Mouse (Mus musculus) lung, embryonic 16.5 days (tissue): ENCODE measurements at regions not wholly inside any gene's neighbourhood (a gene's known extent, or its start where the extent isn't known, plus 50 kb on each side); places are given as distances from the start of the nearest gene placed in this dataset.

Source experiments
- ATAC-seq: fragments of 200-750 bp; cut with Nextera tagmentation; 2 replicates; pipeline ENCODE4 v1.8.0; 2017; ENCODE audit warnings: low read depth, mild to moderate bottlenecking, moderate library complexity
- H3K27ac ChIP-seq: fragments of 300-500 bp; sonication (generic); 2 replicates; pipeline ENCODE4 v1.5.1; 2014; ENCODE audit warnings: mild to moderate bottlenecking, control low read depth, low read length
- H3K27me3 ChIP-seq: fragments of 300-500 bp; sonication (generic); 2 replicates; pipeline ENCODE4 v1.6.1; 2014; ENCODE audit warnings: low read depth, low read length, mixed read lengths; ENCODE audit not compliant: control insufficient read depth, insufficient read depth
- H3K36me3 ChIP-seq: fragments of 300-500 bp; sonication (generic); 2 replicates; pipeline ENCODE4 v1.6.1; 2014; ENCODE audit warnings: low read length; ENCODE audit not compliant: control insufficient read depth, insufficient read depth
- H3K4me1 ChIP-seq: fragments of 300-500 bp; sonication (generic); replicated peaks from 2 replicates; pipeline ENCODE4 v1.6.1; 2014; ENCODE audit warnings: low read length, mixed read lengths; ENCODE audit not compliant: control insufficient read depth, insufficient read depth
- H3K4me2 ChIP-seq: fragments of 300-500 bp; sonication (generic); 2 replicates; pipeline ENCODE4 v1.6.1; 2014; ENCODE audit warnings: low read depth, low read length, control low read depth
- H3K4me3 ChIP-seq: fragments of 300-500 bp; sonication (generic); 2 replicates; pipeline ENCODE4 v1.5.1; 2014; ENCODE audit warnings: mild to moderate bottlenecking, low read length, control low read depth
- H3K9ac ChIP-seq: fragments of 300-500 bp; sonication (generic); 2 replicates; pipeline ENCODE4 v1.6.1; 2014; ENCODE audit warnings: low read length, control low read depth
- H3K9me3 ChIP-seq: fragments of 300-500 bp; sonication (generic); 2 replicates; pipeline ENCODE4 v1.6.1; 2016; ENCODE audit warnings: low read length; ENCODE audit not compliant: control insufficient read depth
- WGBS: fragments of 180-500 bp; shearing (Covaris S2); extraction: QIAGEN DNeasy Blood & Tissue Kit; methylation state at CpG from one replicate; pipeline ENCODE4 v1.1.7; 2014; 5-methylcytosine and 5-hydroxymethylcytosine counted together

GRCm38 (mm10) chr10:56547825-56548224 lies 170.7 kb downstream of the Gja1 start:
- Histone ChIP-seq H3K4me3 (no peak overlapping the region), H3K36me3 (no peaks in the 10 kb centered on the region), H3K9me3 (no peaks in the 10 kb centered on the region), H3K9ac (no peak overlapping the region), H3K4me2 (no peak overlapping the region), H3K4me1 (no peaks in the 10 kb centered on the region), H3K27ac (no peak overlapping the region), H3K27me3 (no peaks in the 10 kb centered on the region)
- no peak for ATAC-seq
- WGBS = 75% methylated on average over 3 of the region's 4 CpGs

- no peak overlapping the region for H3K27ac ChIP-seq
- H3K9me3 ChIP-seq = no peaks in the 10 kb centered on the region
- 84% methylated on average over 12 of the region's 12 CpGs for WGBS
- no peak overlapping the region for H3K9ac ChIP-seq
- H3K4me3 ChIP-seq = no peak overlapping the region
- no peaks in the 10 kb centered on the region for H3K4me1 ChIP-seq
- H3K36me3 ChIP-seq = no peaks in the 10 kb centered on the region
- no peak for ATAC-seq
- H3K27me3 ChIP-seq = no peaks in the 10 kb centered on the region
- no peak overlapping the region for H3K4me2 ChIP-seq
Measured at GRCm38 (mm10) chr10:56566836-56567442, 189.8 kb downstream of the Gja1 start.

- H3K27ac ChIP-seq = no peak overlapping the region
- 38% methylated on average over 6 of the region's 6 CpGs for WGBS
- no peak for ATAC-seq
- no peaks in the 10 kb centered on the region for H3K4me1 ChIP-seq
- H3K9me3 ChIP-seq = no peaks in the 10 kb centered on the region
- no peaks in the 10 kb centered on the region for H3K27me3 ChIP-seq
- no peak overlapping the region for H3K9ac ChIP-seq
- H3K4me2 ChIP-seq = no peak overlapping the region
- H3K36me3 ChIP-seq = no peaks in the 10 kb centered on the region
- H3K4me3 ChIP-seq = no peak overlapping the region
Measured at GRCm38 (mm10) chr10:56582065-56582464, 204.9 kb downstream of the Gja1 start.

GRCm38 (mm10) chr10:56587205-56587604 lies 210.1 kb downstream of the Gja1 start:
- Histone ChIP-seq H3K9ac (no peak overlapping the region), H3K9me3 (no peaks in the 10 kb centered on the region), H3K4me3 (no peak overlapping the region), H3K4me1 (no peaks in the 10 kb centered on the region), H3K27ac (no peak overlapping the region), H3K36me3 (no peaks in the 10 kb centered on the region), H3K4me2 (no peak overlapping the region), H3K27me3 (no peaks in the 10 kb centered on the region)
- ATAC-seq = no peak
- 59% methylated on average over 2 of the region's 2 CpGs for WGBS

GRCm38 (mm10) chr10:56597382-56597781 lies 220.3 kb downstream of the Gja1 start:
- H3K9me3 ChIP-seq = no peaks in the 10 kb centered on the region
- H3K36me3 ChIP-seq = no peaks in the 10 kb centered on the region
- no peak overlapping the region for H3K27ac ChIP-seq
- ATAC-seq = no peak
- no peaks in the 10 kb centered on the region for H3K27me3 ChIP-seq
- no peaks in the 10 kb centered on the region for H3K4me1 ChIP-seq
- H3K4me2 ChIP-seq = no peak overlapping the region
- H3K9ac ChIP-seq = no peak overlapping the region
- no peak overlapping the region for H3K4me3 ChIP-seq
- WGBS = 43% methylated on average over 5 of the region's 5 CpGs

GRCm38 (mm10) chr10:56598191-56598590 lies 221.1 kb downstream of the Gja1 start:
- Histone ChIP-seq H3K4me2 (no peak overlapping the region), H3K4me3 (no peak overlapping the region), H3K9ac (no peak overlapping the region), H3K4me1 (no peaks in the 10 kb centered on the region), H3K36me3 (no peaks in the 10 kb centered on the region), H3K27ac (no peak overlapping the region), H3K27me3 (no peaks in the 10 kb centered on the region), H3K9me3 (no peaks in the 10 kb centered on the region)
- ATAC-seq = no peak; the same call in 1 of the 2 replicates
- 30% methylated on average over 3 of the region's 3 CpGs for WGBS

GRCm38 (mm10) chr10:56599923-56600322 lies 222.8 kb downstream of the Gja1 start:
- Histone ChIP-seq H3K4me3 (no peak overlapping the region), H3K36me3 (no peaks in the 10 kb centered on the region), H3K4me2 (no peak overlapping the region), H3K9ac (no peak overlapping the region), H3K27me3 (no peaks in the 10 kb centered on the region), H3K27ac (no peak overlapping the region), H3K9me3 (no peaks in the 10 kb centered on the region), H3K4me1 (no peaks in the 10 kb centered on the region)
- ATAC-seq = no peak
- WGBS = 59% methylated on average over 4 of the region's 4 CpGs

GRCm38 (mm10) chr10:56611564-56612288 lies 234.6 kb downstream of the Gja1 start:
- ATAC-seq = no peak

GRCm38 (mm10) chr10:56642656-56643055 lies 265.5 kb downstream of the Gja1 start:
- Histone ChIP-seq H3K9ac (no peak overlapping the region), H3K27ac (no peak overlapping the region), H3K4me2 (no peak overlapping the region), H3K9me3 (no peaks in the 10 kb centered on the region), H3K4me1 (no peaks in the 10 kb centered on the region), H3K27me3 (no peaks in the 10 kb centered on the region), H3K4me3 (no peak overlapping the region), H3K36me3 (no peaks in the 10 kb centered on the region)
- 69% methylated on average over 2 of the region's 2 CpGs for WGBS
- ATAC-seq = no peak

More at GRCm38 (mm10) chr10:56611564-56612288, 234.6 kb downstream of the Gja1 start:
- whole genome bisulfite sequencing = 71% methylated on average over 8 of the region's 8 CpGs
- Histone ChIP-seq H3K9ac (no peak overlapping the region), H3K27ac (no peak overlapping the region), H3K36me3 (no peaks in the 10 kb centered on the region), H3K27me3 (no peaks in the 10 kb centered on the region), H3K9me3 (no peaks in the 10 kb centered on the region), H3K4me3 (no peak overlapping the region), H3K4me2 (no peak overlapping the region), H3K4me1 (no peaks in the 10 kb centered on the region)
